Mouse (Mus musculus) midbrain, postnatal 0 days (tissue): ENCODE results near the gene Rcan1. TPM values are rescaled to one million over a fixed set of nuclear protein-coding genes. Genes with fewer than 3 reads are reported as not detected.
A peak's percentile ranks its signal among the peaks of the same experiment; 100 is the strongest.

Experiments used
- ATAC-seq: fragments of 200-750 bp; cut with Nextera tagmentation; 2 replicates; pipeline ENCODE4 v1.8.0; 2017; ENCODE audit warnings: moderate number of reproducible peaks, mild to moderate bottlenecking, moderate TSS enrichment, moderate library complexity; ENCODE audit not compliant: low FRiP score
- DNase-seq: peaks from one replicate; pipeline ENCODE4 v3.0.0-alpha.2; 2015; ENCODE audit warnings: low spot score
- H3K27ac ChIP-seq: fragments of 300-500 bp; sonication (generic); 2 replicates; pipeline ENCODE4 v1.5.1; 2014; ENCODE audit warnings: low read depth, mild to moderate bottlenecking, low read length, mixed read lengths
- H3K27me3 ChIP-seq: fragments of 300-500 bp; sonication (generic); 2 replicates; pipeline ENCODE4 v1.6.1; 2014; ENCODE audit warnings: low read length, control low read depth, mixed read lengths; ENCODE audit not compliant: insufficient read depth
- H3K36me3 ChIP-seq: fragments of 300-500 bp; sonication (generic); 2 replicates; pipeline ENCODE4 v1.6.1; 2014; ENCODE audit warnings: low read length, control low read depth, mixed read lengths; ENCODE audit not compliant: insufficient read depth
- H3K4me1 ChIP-seq: fragments of 300-500 bp; sonication (generic); 2 replicates; pipeline ENCODE4 v1.6.1; 2014; ENCODE audit warnings: mild to moderate bottlenecking, control low read depth, antibody characterized with exemption, low read length, mixed read lengths; ENCODE audit not compliant: insufficient read depth
- H3K4me2 ChIP-seq: fragments of 300-500 bp; sonication (generic); 2 replicates; pipeline ENCODE4 v1.6.1; 2014; ENCODE audit warnings: low read depth, mild to moderate bottlenecking, low read length, mixed read lengths; ENCODE audit not compliant: poor library complexity, severe bottlenecking
- H3K4me3 ChIP-seq: fragments of 300-500 bp; sonication (generic); 2 replicates; pipeline ENCODE4 v1.5.1; 2014; ENCODE audit warnings: low read depth, mild to moderate bottlenecking, low read length, moderate library complexity
- H3K9ac ChIP-seq: fragments of 300-500 bp; sonication (generic); replicated peaks from 2 replicates; pipeline ENCODE4 v1.6.1; 2014; ENCODE audit warnings: mild to moderate bottlenecking, low read length, moderate library complexity, mixed read lengths; ENCODE audit not compliant: poor library complexity, severe bottlenecking
- H3K9me3 ChIP-seq: fragments of 300-500 bp; sonication (generic); 2 replicates; pipeline ENCODE4 v1.6.1; 2016; ENCODE audit warnings: low read length, control low read depth
- CTCF ChIP-seq: IDR thresholded peaks from 2 replicates; pipeline ENCODE4 v1.5.1; 2016; ENCODE audit warnings: antibody characterized with exemption, mild to moderate bottlenecking
- WGBS: fragments of 180-500 bp; shearing (Covaris S2); extraction: QIAGEN DNeasy Blood & Tissue Kit; methylation state at CpG from one replicate; pipeline ENCODE4 v1.1.7; 2014; 5-methylcytosine and 5-hydroxymethylcytosine counted together
- polyA plus RNA-seq: library from polyadenylated mRNA; unstranded; fragments of >200 nt; fragmentation: Nextera tagmentation; extraction: Ambion mirVana; gene quantifications from 2 replicates; pipeline ENCODE4 v1.2.1, GENCODE M21; 2015
- total RNA-seq: library from RNA; depleted of rRNA; stranded (reverse); fragments of >200 nt; gene quantifications from 2 replicates; pipeline ENCODE4 v1.2.3, GENCODE M21; 2014

The Rcan1 gene
- total and polyA plus RNA-seq, 2 experiments from 2014 or later = 68.6 to 91.3 TPM

- Histone ChIP-seq H3K4me1 (peaks cover 6% of the 10 kb centered on the region; the same call in 1 of the 2 replicates), H3K36me3 (no peaks in the 10 kb centered on the region), H3K4me3 (no peak overlapping the region), H3K4me2 (no peak overlapping the region), H3K27ac (no peak overlapping the region), H3K9ac (no peak overlapping the region), H3K27me3 (no peaks in the 10 kb centered on the region), H3K9me3 (no peaks in the 10 kb centered on the region)
- TF ChIP-seq CTCF = no peak
- ATAC-seq (no peak), DNase-seq (no peak)
- WGBS = 65% methylated on average over 8 of the region's 8 CpGs
Observed at GRCm38 (mm10) chr16:92440229-92440628, 30.4 kb downstream of the Rcan1 start.

DNA sequence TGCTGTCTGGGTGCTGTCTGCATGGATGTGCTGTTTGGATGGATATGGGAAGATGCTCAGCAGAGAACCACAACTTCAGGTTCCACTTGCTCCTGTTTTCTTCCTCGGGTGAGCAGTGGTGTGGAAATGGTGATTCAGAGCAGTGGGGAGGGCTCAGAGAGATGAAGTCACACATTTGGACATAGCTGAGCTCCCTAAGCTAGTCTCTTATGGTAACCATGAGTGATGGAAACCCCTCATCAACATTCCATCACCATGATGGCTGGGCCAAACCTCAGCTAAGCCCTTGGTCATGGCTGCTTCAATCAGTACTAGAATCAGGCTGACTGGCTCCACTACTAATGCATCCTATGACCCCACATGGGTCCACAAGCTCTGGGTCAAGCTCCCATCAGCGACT is 30.9 kb downstream of the Rcan1 start:
- WGBS = 78% methylated on average over 2 of the region's 2 CpGs
- Histone ChIP-seq H3K27me3 (no peaks in the 10 kb centered on the region), H3K4me1 (peaks cover 6% of the 10 kb centered on the region; the same call in 1 of the 2 replicates), H3K36me3 (peaks cover 3% of the 10 kb centered on the region; the same call in 1 of the 2 replicates), H3K4me2 (no peak overlapping the region), H3K27ac (no peak overlapping the region), H3K4me3 (no peak overlapping the region), H3K9me3 (no peaks in the 10 kb centered on the region), H3K9ac (no peak overlapping the region)
- TF ChIP-seq CTCF = no peak
- DNase-seq = no peak
- ATAC-seq = no peak

DNA sequence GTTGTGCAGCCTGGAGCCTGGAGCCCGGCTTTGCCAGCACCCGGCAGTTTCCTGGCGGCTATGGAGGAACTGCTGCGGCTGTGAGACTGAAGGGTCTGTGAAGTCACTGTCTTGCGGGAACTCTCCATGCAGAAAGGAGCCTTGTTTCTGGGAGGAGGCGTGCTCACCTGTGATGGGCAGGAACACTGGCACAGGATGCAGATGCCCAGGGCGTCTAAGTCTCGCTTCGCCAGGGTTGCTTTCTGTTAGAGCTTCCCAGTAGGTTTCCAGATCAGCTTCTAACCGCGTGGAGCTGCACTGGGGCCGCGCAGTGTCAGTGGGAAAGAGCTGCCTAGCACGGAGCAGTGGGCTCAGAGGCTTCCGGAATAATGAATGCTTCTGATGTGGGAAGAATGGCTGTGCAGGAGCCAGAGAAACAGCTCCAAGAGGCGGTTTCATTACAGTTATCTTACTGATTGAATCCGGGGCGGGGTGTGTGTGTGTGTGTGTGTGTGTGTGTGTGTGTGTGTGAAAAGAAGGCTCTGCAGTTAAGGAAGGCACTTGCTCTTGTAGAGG is 35.2 kb downstream of the Rcan1 start:
- no peak for ATAC-seq
- 72% methylated on average over 18 of the region's 18 CpGs for WGBS
- Histone ChIP-seq H3K9ac (no peak overlapping the region), H3K4me1 (0 out of 2 replicates have a peak, but pooled peaks cover 3% of the 10 kb centered on the region), H3K9me3 (no peaks in the 10 kb centered on the region), H3K36me3 (peaks cover 11% of the 10 kb centered on the region; the same call in 1 of the 2 replicates), H3K4me2 (no peak overlapping the region), H3K4me3 (no peak overlapping the region), H3K27ac (peak overlapping the region; percentile 43), H3K27me3 (no peaks in the 10 kb centered on the region)
- TF ChIP-seq CTCF = no peak
- DNase-seq = no peak

- no peak overlapping the region for H3K27ac ChIP-seq
- no peak for ATAC-seq
- no peak for DNase-seq
- WGBS = 91% methylated on average over 3 of the region's 3 CpGs
- peaks cover 11% of the 10 kb centered on the region; the same call in 1 of the 2 replicates for H3K36me3 ChIP-seq
- no peak for TF ChIP-seq CTCF
- no peaks in the 10 kb centered on the region for H3K27me3 ChIP-seq
- H3K4me2 ChIP-seq = no peak overlapping the region
- H3K9me3 ChIP-seq = no peaks in the 10 kb centered on the region
- H3K4me1 ChIP-seq = peaks cover 6% of the 10 kb centered on the region; the same call in 1 of the 2 replicates
- H3K4me3 ChIP-seq = no peak overlapping the region
- H3K9ac ChIP-seq = no peak overlapping the region
Observed at GRCm38 (mm10) chr16:92433176-92433575, 37.5 kb downstream of the Rcan1 start.

GRCm38 (mm10) chr16:92430731-92431130 is 39.9 kb downstream of the Rcan1 start:
- no peak for DNase-seq
- no peak overlapping the region for H3K4me2 ChIP-seq
- no peak overlapping the region for H3K27ac ChIP-seq
- no peaks in the 10 kb centered on the region for H3K27me3 ChIP-seq
- H3K4me1 ChIP-seq = peaks cover 3% of the 10 kb centered on the region; the same call in 1 of the 2 replicates
- 91% methylated on average over 8 of the region's 8 CpGs for WGBS
- no peak overlapping the region for H3K4me3 ChIP-seq
- H3K36me3 ChIP-seq = peaks cover 11% of the 10 kb centered on the region; the same call in 1 of the 2 replicates
- no peaks in the 10 kb centered on the region for H3K9me3 ChIP-seq
- TF ChIP-seq CTCF = no peak
- no peak for ATAC-seq
- no peak overlapping the region for H3K9ac ChIP-seq

DNA sequence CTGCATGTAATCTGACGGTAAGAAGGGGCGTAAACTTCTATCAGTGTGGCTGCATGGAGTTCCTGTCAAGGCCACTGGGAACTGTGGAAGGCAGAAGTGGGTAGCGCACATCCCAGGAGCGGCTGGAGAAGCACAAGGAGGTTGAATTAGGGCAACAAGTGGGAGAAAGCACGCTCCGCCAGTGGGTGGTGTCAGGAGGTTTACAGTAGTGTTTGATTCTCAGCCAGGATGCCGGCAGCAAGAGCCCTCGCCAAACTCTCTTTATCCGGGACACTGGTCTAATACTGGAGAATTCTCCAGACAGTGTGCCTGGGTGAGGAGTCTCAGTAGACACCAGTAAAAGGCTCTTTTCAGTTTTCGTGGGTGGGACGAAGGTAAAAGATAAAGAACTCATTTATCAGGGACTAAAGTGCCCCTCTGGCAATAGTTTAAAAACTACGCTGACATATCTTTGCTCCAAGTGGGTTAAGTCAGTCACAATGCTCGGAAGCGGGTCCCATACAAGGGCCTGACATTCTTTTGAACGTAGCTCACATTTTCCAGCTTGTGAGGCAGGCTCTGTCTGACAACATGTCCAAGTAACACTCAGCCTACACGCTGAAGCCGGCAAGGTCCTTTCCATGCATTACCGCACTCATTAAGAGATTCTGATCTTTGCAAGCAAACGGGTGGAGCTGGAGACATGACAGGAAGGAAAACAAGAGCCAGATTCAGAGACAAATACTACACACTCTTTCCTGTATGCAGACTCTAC is 42.3 kb downstream of the Rcan1 start:
- Histone ChIP-seq H3K27ac (no peak overlapping the region), H3K4me1 (peaks cover 3% of the 10 kb centered on the region; the same call in 1 of the 2 replicates), H3K4me3 (no peak overlapping the region), H3K27me3 (no peaks in the 10 kb centered on the region), H3K36me3 (0 out of 2 replicates have a peak, but pooled peaks cover 5% of the 10 kb centered on the region), H3K9me3 (no peaks in the 10 kb centered on the region), H3K9ac (no peak overlapping the region), H3K4me2 (no peak overlapping the region)
- TF ChIP-seq CTCF = peak; percentile 20; the same call in 1 of the 2 replicates
- ATAC-seq = peak; percentile 54; the same call in 1 of the 2 replicates
- DNase-seq = peak; percentile 55
- WGBS = 57% methylated on average over 19 of the region's 19 CpGs
